Mouse (Mus musculus) kidney, adult 2 months (tissue): ENCODE measurements around the gene Ksr2.

Experiments
- CTCF ChIP-seq: fragments of 200-500 bp; conservative IDR thresholded peaks from 2 replicates; pipeline ENCODE4 v1.5.1; 2011; ENCODE audit warnings: low read depth, mild to moderate bottlenecking, control low read depth, low read length, moderate library complexity, mixed read lengths; ENCODE audit not compliant: insufficient read depth, insufficient read length
- POLR2A ChIP-seq: fragments of 200-500 bp; IDR thresholded peaks from one replicate; pipeline ENCODE4 v1.6.1; 2011; ENCODE audit warnings: low read depth, low read length, control low read depth

DNA sequence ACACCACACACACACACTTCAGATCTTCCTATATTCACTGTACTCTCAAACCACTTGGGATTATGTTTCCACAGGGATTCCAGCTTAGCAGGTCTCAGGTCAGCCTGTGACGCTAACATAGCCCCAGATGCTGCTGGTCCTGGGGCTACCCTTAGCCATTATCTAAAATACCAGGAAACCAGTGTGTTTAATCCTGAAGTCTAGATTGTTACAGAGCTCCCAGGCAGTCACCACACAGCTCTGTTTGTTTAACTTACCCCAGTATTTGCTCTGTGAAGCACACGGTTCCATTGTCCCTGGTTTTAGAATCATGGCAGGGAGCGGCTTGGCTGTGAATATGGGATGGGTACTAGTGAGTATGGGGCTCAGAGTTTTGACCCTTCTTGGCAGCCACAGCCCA is 125.4 kb downstream of the Ksr2 start:
- TF ChIP-seq CTCF (no peak), POLR2A (no peak)
